Mouse (Mus musculus): ENCODE measurements around the gene Glcci1. TPM values are rescaled to one million over a fixed set of nuclear protein-coding genes. Genes with fewer than 3 reads are reported as not detected.

Gene Glcci1
- total RNA-seq (2023), result 10 to 100 TPM; 21.4 to 22.0 TPM

GRCm38 (mm10) chr6:8509551-8509950, at the start of gene Glcci1:
TSS of gene Glcci1 (plus strand) at chr6:8509600.

All from neutrophil, adult 59 days (primary cell).